Mouse (Mus musculus): ENCODE measurements around the gene Sh3pxd2a. TPM values are rescaled to one million over a fixed set of nuclear protein-coding genes. Genes with fewer than 3 reads are reported as not detected.
A peak's percentile ranks its signal among the peaks of the same experiment; 100 is the strongest.

Gene Sh3pxd2a
- polyA plus RNA-seq, 1 experiment from 2014 or later: 0.82 TPM

- DNase-seq (peak; percentile 35), ATAC-seq (no peak)
- Histone ChIP-seq H3K4me1 (ENCODE audit: insufficient read depth) (peaks cover 21% of the 10 kb centered on the region), H3K4me2 (ENCODE audit: low read depth, low read length) (no peak overlapping the region), H3K9ac (replicated peaks) (no peak overlapping the region), H3K36me3 (replicated peaks; ENCODE audit: insufficient read depth, low read length) (no peaks in the 10 kb centered on the region), H3K27me3 (ENCODE audit: insufficient read depth, low read length) (no peaks in the 10 kb centered on the region), H3K9me3 (ENCODE audit: low read length) (no peaks in the 10 kb centered on the region), H3K4me3 (ENCODE audit: low read depth, low read length) (no peak overlapping the region), H3K27ac (ENCODE audit: low read depth) (no peak overlapping the region)
- TF ChIP-seq CTCF (IDR thresholded peaks at IDR 0.05; ENCODE audit: low read depth): no peak
- 56% methylated on average over 11 of the region's 11 CpGs for WGBS (ENCODE audit: insufficient replicate concordance)
Measured at GRCm38 (mm10) chr19:47327896-47328882, 136.0 kb downstream of the Sh3pxd2a start.

DNA sequence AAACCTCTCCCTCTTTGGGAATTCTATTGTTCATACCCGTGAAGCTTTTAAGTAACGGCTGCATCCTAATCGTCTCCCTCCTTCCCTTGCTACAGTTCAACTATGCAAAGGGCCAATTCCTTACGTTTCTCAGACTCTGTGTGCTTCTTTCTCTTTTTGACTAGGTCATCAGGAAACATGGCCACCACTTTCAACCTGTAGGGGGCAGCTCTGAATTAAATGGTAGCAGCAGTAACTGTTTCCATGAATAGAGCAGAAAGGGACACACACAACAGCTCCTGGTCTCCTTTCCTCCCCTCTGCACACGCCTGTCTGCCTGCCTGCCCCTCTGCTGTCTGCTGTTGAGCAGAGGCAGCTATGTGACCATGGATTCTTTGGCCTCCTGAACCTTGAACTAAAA lies 138.3 kb downstream of the Sh3pxd2a start:
- TF ChIP-seq EP300 (IDR thresholded peaks at IDR 0.05; ENCODE audit: low read depth): no peak
- TF ChIP-seq CTCF (IDR thresholded peaks at IDR 0.05; ENCODE audit: low read depth): peak; percentile 71
- WGBS (ENCODE audit: insufficient replicate concordance): 64% methylated on average over 5 of the region's 5 CpGs
- H3K4me3 ChIP-seq (ENCODE audit: low read depth, low read length): no peak overlapping the region
- H3K4me1 ChIP-seq (ENCODE audit: insufficient read depth): peaks cover 18% of the 10 kb centered on the region
- peak; percentile 41 for DNase-seq
- no peak for ATAC-seq
- H3K27me3 ChIP-seq (ENCODE audit: insufficient read depth, low read length): no peaks in the 10 kb centered on the region
- no peaks in the 10 kb centered on the region for H3K36me3 ChIP-seq (replicated peaks; ENCODE audit: insufficient read depth, low read length)
- H3K4me2 ChIP-seq (ENCODE audit: low read depth, low read length): no peak overlapping the region
- H3K27ac ChIP-seq (ENCODE audit: low read depth): no peak overlapping the region
- H3K9ac ChIP-seq (replicated peaks): no peak overlapping the region
- H3K9me3 ChIP-seq (ENCODE audit: low read length): no peaks in the 10 kb centered on the region

- no peak for DNase-seq
Measured at GRCm38 (mm10) chr19:47323096-47323849, 140.9 kb downstream of the Sh3pxd2a start.

DNA sequence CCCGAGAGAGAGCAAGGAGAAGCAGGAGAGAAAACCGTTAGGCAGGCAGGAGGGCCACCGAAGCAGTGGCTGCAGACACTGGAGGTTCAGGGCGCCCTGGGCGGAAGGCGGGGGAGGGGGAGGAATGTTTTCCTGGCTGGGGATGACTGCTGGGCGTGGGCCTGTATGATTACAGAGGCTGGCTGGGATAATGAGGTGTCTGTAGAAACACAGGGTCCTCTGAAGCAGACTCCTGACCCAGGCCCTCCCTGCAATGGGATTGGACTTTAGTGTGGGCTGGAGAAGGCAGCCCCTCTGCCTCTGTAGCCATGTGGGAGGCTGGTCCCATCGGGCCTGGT lies 143.9 kb downstream of the Sh3pxd2a start:
- H3K27ac ChIP-seq (ENCODE audit: low read depth): no peak overlapping the region
- no peak for TF ChIP-seq CTCF (IDR thresholded peaks at IDR 0.05; ENCODE audit: low read depth)
- TF ChIP-seq EP300 (IDR thresholded peaks at IDR 0.05; ENCODE audit: low read depth): no peak
- H3K4me2 ChIP-seq (ENCODE audit: low read depth, low read length): 0 out of 2 replicates have a peak overlapping the region, but pooled peaks have one; percentile 38

More at GRCm38 (mm10) chr19:47323096-47323849, 140.9 kb downstream of the Sh3pxd2a start:
- Histone ChIP-seq H3K4me3 (ENCODE audit: low read depth, low read length) (no peak overlapping the region), H3K4me1 (ENCODE audit: insufficient read depth) (peaks cover 23% of the 10 kb centered on the region), H3K27ac (ENCODE audit: low read depth) (no peak overlapping the region), H3K4me2 (ENCODE audit: low read depth, low read length) (no peak overlapping the region), H3K9me3 (ENCODE audit: low read length) (no peaks in the 10 kb centered on the region), H3K27me3 (ENCODE audit: insufficient read depth, low read length) (no peaks in the 10 kb centered on the region), H3K9ac (replicated peaks) (no peak overlapping the region), H3K36me3 (replicated peaks; ENCODE audit: insufficient read depth, low read length) (no peaks in the 10 kb centered on the region)
- TF ChIP-seq EP300 (IDR thresholded peaks at IDR 0.05; ENCODE audit: low read depth) (no peak), CTCF (IDR thresholded peaks at IDR 0.05; ENCODE audit: low read depth) (no peak)
- peak; percentile 48 for ATAC-seq
- 71% methylated on average over 11 of the region's 11 CpGs for WGBS (ENCODE audit: insufficient replicate concordance)

DNA sequence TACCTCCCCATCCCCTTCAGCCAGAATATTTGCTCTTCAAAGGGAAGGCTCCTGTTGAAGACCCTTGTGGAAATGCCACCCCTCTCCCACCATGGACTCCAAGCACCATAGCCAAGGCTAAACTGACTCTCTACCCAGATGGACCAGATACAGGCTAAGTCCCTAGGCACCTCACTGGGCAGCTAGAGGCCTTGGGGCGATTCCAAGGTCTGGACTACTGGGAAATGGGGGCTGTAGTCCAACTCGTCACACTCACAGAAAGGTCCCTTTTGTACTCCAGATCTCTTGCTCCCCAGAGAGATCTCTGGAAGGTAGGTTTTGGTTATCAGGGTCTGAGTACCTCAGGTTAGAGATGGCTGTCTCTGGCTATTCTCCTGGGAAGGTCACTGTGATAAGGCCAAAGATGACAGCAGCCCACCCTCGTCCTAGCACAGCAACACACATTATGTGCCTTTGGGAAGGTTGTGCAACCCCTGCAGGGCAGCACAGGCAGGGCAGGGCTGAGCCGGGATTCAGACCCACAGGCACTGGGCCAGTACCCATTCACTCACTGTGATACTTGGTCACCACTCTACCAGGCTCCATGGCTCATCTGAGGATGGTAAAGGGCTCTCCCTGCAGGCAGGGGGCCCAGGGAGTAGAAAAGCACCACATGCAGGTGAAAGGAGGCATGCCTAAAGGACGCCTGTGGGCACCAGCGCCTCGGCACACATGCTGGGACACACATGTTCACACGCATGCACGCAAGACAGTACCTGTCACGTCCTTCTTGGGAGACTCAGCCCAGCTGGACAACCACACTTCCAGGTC lies 144.5 kb downstream of the Sh3pxd2a start:
- Histone ChIP-seq H3K4me3 (ENCODE audit: low read depth, low read length) (0 out of 2 replicates have a peak overlapping the region, but pooled peaks have one; percentile 15), H3K4me1 (ENCODE audit: insufficient read depth) (peaks cover 31% of the 10 kb centered on the region), H3K9ac (replicated peaks) (peak overlapping the region; percentile 7; the same call in 1 of the 2 replicates), H3K9me3 (ENCODE audit: low read length) (no peaks in the 10 kb centered on the region), H3K27ac (ENCODE audit: low read depth) (no peak overlapping the region), H3K27me3 (ENCODE audit: insufficient read depth, low read length) (no peaks in the 10 kb centered on the region), H3K4me2 (ENCODE audit: low read depth, low read length) (peak overlapping the region; percentile 38; the same call in 1 of the 2 replicates), H3K36me3 (replicated peaks; ENCODE audit: insufficient read depth, low read length) (no peaks in the 10 kb centered on the region)
- 67% methylated on average over 10 of the region's 10 CpGs for WGBS (ENCODE audit: insufficient replicate concordance)
- DNase-seq: no peak
- peak; percentile 33; the same call in 1 of the 2 replicates for ATAC-seq
- TF ChIP-seq CTCF (IDR thresholded peaks at IDR 0.05; ENCODE audit: low read depth) (no peak), EP300 (IDR thresholded peaks at IDR 0.05; ENCODE audit: low read depth) (no peak)

More for the DNA sequence above, 143.9 kb downstream of the Sh3pxd2a start:
- peaks cover 25% of the 10 kb centered on the region for H3K4me1 ChIP-seq (ENCODE audit: insufficient read depth)
- 43% methylated on average over 8 of the region's 8 CpGs for WGBS (ENCODE audit: insufficient replicate concordance)
- no peak overlapping the region for H3K9ac ChIP-seq (replicated peaks)
- no peaks in the 10 kb centered on the region for H3K9me3 ChIP-seq (ENCODE audit: low read length)
- DNase-seq (peak; percentile 58), ATAC-seq (no peak)
- no peaks in the 10 kb centered on the region for H3K36me3 ChIP-seq (replicated peaks; ENCODE audit: insufficient read depth, low read length)
- no peaks in the 10 kb centered on the region for H3K27me3 ChIP-seq (ENCODE audit: insufficient read depth, low read length)
- H3K4me3 ChIP-seq (ENCODE audit: low read depth, low read length): 0 out of 2 replicates have a peak overlapping the region, but pooled peaks have one; percentile 15

All from liver, postnatal 0 days (tissue).